Mouse (Mus musculus): ENCODE data around the gene Sec11a. TPM values are rescaled to one million over a fixed set of nuclear protein-coding genes. Genes with fewer than 3 reads are reported as not detected.

Gene Sec11a
- 42.3 and 52.7 TPM in 2 replicates for polyA plus RNA-seq (2012; rRNA removed)

DNA sequence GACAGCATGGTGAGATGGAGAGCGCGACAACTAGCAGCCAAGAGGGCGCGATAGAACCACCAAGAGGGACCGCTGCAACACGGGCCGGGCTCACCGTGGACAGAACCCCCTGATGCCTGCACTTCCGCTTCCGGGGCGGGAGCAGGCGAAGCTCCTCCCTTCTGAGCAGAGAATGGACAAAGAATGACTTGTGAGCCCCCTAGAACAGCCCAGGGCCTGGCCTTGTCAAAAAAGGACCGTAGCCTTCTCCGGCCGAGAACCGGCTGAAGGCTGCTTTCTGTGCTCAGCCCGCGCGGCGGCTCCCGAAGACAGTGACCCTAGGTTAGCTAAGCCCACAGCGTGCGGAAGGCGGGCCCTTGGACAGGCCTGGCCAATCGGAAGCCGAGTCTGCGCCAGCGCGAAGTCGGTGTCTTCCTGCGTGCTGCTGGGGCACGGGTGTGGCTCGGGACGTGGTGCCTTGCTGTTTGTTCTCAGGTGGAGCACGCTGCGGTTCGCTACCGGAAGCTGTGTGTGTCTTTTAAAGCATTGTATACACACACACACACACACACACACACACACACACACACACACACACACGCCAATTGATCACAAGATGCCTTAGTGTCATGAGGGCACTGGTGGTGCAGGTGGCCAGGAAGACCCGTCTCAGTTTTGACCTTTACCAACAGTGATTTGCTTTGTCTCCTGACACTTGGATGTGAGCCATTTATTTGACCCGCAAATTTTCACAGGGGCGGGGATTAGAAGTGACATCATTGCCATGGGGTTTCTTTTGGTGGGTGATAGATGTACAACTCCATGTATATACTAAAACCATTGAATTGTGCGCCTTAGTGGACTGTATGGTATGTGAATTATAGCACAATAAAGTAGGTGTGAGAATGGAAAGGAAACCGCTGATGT, at the start of gene Sec11a:
Gene Sec11a (minus strand): TSS at position 336 of the 906 bp plus-strand sequence.
- TF ChIP-seq POLR2A (IDR thresholded peaks at IDR 0.05; ENCODE audit: borderline replicate concordance, extremely low read depth, low read depth, low read length) (peak; percentile 91; the same call in 1 of the 2 replicates), CTCF (IDR thresholded peaks at IDR 0.05; ENCODE audit: insufficient read depth, low read length) (no peak)
- peak; percentile 97 for DNase-seq
- H3K4me1 ChIP-seq (ENCODE audit: control insufficient read depth, insufficient read depth, low read length) = peaks cover 8% of the 10 kb centered on the region; the same call in 1 of the 2 replicates
- peak within 1 kb of the TSS; percentile 96 for H3K4me3 ChIP-seq (replicated peaks; ENCODE audit: extremely low read depth, low read depth, low read length)
- WGBS = 2% methylated on average over 44 of the region's 44 CpGs

DNA sequence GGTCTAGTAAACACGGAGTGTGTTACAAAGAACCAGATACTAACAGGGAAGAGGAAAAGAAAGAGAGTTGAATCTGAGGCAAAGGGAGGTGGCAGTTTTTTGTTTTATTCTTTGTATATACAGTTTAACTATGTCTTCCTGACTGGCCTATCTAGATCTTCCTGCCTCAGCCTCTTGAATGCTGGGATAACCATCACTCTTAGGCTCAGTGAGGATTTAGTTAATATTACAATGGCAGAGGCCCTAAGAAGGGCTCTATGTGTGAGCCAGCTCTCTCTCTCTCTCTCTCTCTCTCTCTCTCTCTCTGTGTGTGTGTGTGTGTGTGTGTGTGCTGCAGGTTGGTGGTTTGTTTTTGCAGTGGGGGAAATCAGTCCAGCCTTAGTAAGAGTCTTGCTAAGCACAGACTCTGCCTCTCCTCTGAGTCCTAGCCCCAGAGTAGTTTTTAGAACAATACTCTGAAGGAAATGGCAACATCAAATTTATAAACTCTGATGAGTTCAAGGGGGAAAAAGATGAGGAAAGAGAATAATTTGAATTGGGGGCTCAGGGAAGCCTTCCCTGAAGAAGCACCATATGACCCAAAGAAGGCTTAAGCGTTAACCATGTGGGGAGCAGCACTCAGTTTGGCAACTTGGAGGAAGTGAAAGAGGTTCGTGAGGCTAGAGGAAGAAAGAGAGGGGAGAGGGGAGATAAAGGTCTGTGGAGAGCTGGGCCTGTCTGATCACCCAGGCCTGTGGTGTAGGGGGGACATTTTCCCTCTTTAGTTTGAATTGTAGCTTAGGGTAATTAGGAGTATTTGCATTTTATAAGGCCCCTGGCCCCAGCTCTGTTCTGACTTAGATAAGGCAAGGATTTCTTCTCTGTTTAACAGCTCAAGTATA, 47.9 kb upstream of the Sec11a start:
- Histone ChIP-seq H3K4me1 (ENCODE audit: control insufficient read depth, insufficient read depth, low read length) (peaks cover 15% of the 10 kb centered on the region), H3K4me3 (replicated peaks; ENCODE audit: extremely low read depth, low read depth, low read length) (no peak overlapping the region)
- whole genome bisulfite sequencing = 22% methylated on average over 3 of the region's 3 CpGs
- TF ChIP-seq POLR2A (IDR thresholded peaks at IDR 0.05; ENCODE audit: borderline replicate concordance, extremely low read depth, low read depth, low read length) = no peak
- TF ChIP-seq CTCF (IDR thresholded peaks at IDR 0.05; ENCODE audit: insufficient read depth, low read length) = no peak
- DNase-seq = no peak

DNA sequence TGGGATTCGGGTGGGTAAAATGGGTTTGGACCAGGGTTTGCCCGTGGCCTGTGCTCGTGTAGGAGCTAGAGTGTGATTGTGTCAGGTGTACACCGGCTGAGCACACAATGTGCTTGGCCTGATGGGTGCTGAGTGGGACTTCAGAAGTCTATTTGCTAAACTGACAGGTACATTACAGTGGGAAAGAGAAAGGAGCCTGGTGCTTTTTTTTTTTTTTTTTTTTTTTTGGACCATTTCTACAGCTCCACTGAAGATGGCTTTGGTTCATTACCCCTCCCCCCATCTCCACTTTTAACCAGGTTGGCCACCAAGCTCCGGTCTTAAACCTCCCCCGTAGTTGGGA, 47.1 kb upstream of the Sec11a start:
- TF ChIP-seq POLR2A (IDR thresholded peaks at IDR 0.05; ENCODE audit: borderline replicate concordance, extremely low read depth, low read depth, low read length) (no peak), CTCF (IDR thresholded peaks at IDR 0.05; ENCODE audit: insufficient read depth, low read length) (no peak)
- Histone ChIP-seq H3K4me3 (replicated peaks; ENCODE audit: extremely low read depth, low read depth, low read length) (peak overlapping the region; percentile 94), H3K4me1 (ENCODE audit: control insufficient read depth, insufficient read depth, low read length) (peaks cover 15% of the 10 kb centered on the region)
- DNase-seq = peak; percentile 28
- 13% methylated on average over 6 of the region's 6 CpGs for whole genome bisulfite sequencing

- DNase-seq = no peak
- WGBS = under 1% methylated on average over 57 of the region's 58 CpGs
- TF ChIP-seq POLR2A (IDR thresholded peaks at IDR 0.05; ENCODE audit: borderline replicate concordance, extremely low read depth, low read depth, low read length) = no peak
- TF ChIP-seq CTCF (IDR thresholded peaks at IDR 0.05; ENCODE audit: insufficient read depth, low read length) = no peak
- H3K4me3 ChIP-seq (replicated peaks; ENCODE audit: extremely low read depth, low read depth, low read length) = peak overlapping the region; percentile 94
- H3K4me1 ChIP-seq (ENCODE audit: control insufficient read depth, insufficient read depth, low read length) = peaks cover 15% of the 10 kb centered on the region
These were observed 46.5 kb upstream of the Sec11a start for GRCm38 (mm10) chr7:80993834-80994662.

- peak; percentile 87 for DNase-seq
- TF ChIP-seq CTCF (IDR thresholded peaks at IDR 0.05; ENCODE audit: insufficient read depth, low read length) (no peak), POLR2A (IDR thresholded peaks at IDR 0.05; ENCODE audit: borderline replicate concordance, extremely low read depth, low read depth, low read length) (peak; percentile 42; the same call in 1 of the 2 replicates)
- WGBS = 1% methylated on average over 72 of the region's 102 CpGs
- H3K4me1 ChIP-seq (ENCODE audit: control insufficient read depth, insufficient read depth, low read length) = peaks cover 13% of the 10 kb centered on the region
- peak within 1 kb of the TSS; percentile 94 for H3K4me3 ChIP-seq (replicated peaks; ENCODE audit: extremely low read depth, low read depth, low read length)
These were observed 45.6 kb upstream of the Sec11a start, which contains the start of gene Zfp592 for GRCm38 (mm10) chr7:80992980-80993833. Gene Zfp592 (plus strand): TSS chr7:80993681.

DNA sequence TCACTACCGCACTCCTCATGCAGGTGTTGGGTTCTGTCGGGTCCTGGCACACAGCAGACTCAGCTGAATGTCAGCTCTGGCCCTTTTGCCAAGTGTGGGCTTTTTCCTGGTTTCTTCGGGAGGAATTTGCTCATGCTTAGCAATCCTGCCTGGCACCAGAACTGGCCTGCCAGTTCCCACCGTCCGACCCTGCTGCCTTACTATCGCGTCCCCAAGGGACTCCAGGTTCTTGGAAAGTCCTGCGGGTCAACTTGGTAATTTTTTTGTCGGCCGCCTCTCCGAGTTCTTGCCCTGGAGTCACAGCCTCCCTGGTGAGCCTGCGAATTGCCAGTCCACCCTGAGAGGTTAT, 45.0 kb upstream of the Sec11a start:
- no peak for DNase-seq
- Histone ChIP-seq H3K4me1 (ENCODE audit: control insufficient read depth, insufficient read depth, low read length) (peaks cover 13% of the 10 kb centered on the region), H3K4me3 (replicated peaks; ENCODE audit: extremely low read depth, low read depth, low read length) (peak overlapping the region; percentile 94)
- 2% methylated on average over 12 of the region's 12 CpGs for WGBS
- TF ChIP-seq CTCF (IDR thresholded peaks at IDR 0.05; ENCODE audit: insufficient read depth, low read length) (no peak), POLR2A (IDR thresholded peaks at IDR 0.05; ENCODE audit: borderline replicate concordance, extremely low read depth, low read depth, low read length) (no peak)

DNA sequence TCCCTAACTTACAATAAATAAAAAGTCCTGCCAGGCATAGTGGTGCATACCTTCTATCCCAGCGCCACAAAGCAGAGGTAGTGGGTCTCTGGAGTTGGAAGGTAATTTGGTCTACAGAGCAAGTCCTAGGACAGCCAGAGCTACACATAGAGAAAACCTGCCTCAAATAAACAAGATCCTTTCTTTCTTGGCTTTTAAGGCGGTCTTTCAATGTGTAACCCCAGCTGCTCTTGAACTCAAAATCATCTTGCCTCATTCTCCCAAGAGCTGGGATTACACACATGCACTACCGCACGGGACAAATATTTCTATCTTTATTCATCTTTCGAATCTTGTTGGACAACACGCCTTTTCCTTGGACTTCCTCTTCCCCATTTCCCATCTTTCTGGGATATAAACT, 44.5 kb upstream of the Sec11a start:
- TF ChIP-seq POLR2A (IDR thresholded peaks at IDR 0.05; ENCODE audit: borderline replicate concordance, extremely low read depth, low read depth, low read length) (no peak), CTCF (IDR thresholded peaks at IDR 0.05; ENCODE audit: insufficient read depth, low read length) (no peak)
- peaks cover 14% of the 10 kb centered on the region for H3K4me1 ChIP-seq (ENCODE audit: control insufficient read depth, insufficient read depth, low read length)
- DNase-seq = no peak
- 22% methylated on average over 6 of the region's 6 CpGs for WGBS
- H3K4me3 ChIP-seq (replicated peaks; ENCODE audit: extremely low read depth, low read depth, low read length) = no peak overlapping the region

DNA sequence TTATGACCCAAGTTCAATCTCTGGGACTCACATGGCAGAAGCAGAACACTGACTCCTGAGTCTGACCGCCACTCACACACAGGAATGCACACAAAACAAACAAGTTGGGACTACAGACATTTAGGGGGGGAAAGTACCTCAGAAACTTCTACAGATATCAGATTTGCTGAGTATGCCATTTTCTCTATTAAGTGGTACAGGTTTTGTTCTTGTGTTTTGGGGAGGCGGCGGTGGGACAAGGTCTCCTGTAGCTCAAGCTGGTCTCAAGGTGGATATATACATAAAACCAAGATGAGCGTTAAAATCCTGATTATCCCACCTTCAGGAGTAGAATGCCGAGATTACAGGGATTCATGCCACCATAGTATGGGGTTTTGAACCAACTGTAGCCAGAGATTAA, 44.0 kb upstream of the Sec11a start:
- TF ChIP-seq POLR2A (IDR thresholded peaks at IDR 0.05; ENCODE audit: borderline replicate concordance, extremely low read depth, low read depth, low read length) (no peak), CTCF (IDR thresholded peaks at IDR 0.05; ENCODE audit: insufficient read depth, low read length) (no peak)
- peaks cover 18% of the 10 kb centered on the region for H3K4me1 ChIP-seq (ENCODE audit: control insufficient read depth, insufficient read depth, low read length)
- H3K4me3 ChIP-seq (replicated peaks; ENCODE audit: extremely low read depth, low read depth, low read length) = no peak overlapping the region
- WGBS = 82% methylated on average over 5 of the region's 5 CpGs
- DNase-seq = no peak

Measured in lung, adult 2 months (tissue).